Mouse (Mus musculus): ENCODE data around the gene Wnt5b.

GRCm38 (mm10) chr6:119473446-119473845 is 70.7 kb downstream of the Wnt5b start:
- TF ChIP-seq POLR2A (IDR thresholded peaks at IDR 0.05; ENCODE audit: borderline replicate concordance, control insufficient read depth, low read depth, low read length): no peak
- TF ChIP-seq CTCF (IDR thresholded peaks at IDR 0.05; ENCODE audit: control insufficient read depth, insufficient read depth, low read length): no peak

Measured in bone marrow, adult 2 months (tissue).